Mouse (Mus musculus) naive thymus-derived CD4-positive, alpha-beta T cell, adult 5 months (primary cell): ENCODE results near the gene Abat. TPM values are rescaled to one million over a fixed set of nuclear protein-coding genes. Genes with fewer than 3 reads are reported as not detected.

Experiments used
- polyA plus RNA-seq: library from polyadenylated mRNA; unstranded; fragments of 100-300 nt; shearing (Covaris generic); gene quantifications from one replicate; pipeline ENCODE4 v1.2.1, GENCODE M21; 2017

Gene Abat
- polyA plus RNA-seq = 0.30 TPM

DNA sequence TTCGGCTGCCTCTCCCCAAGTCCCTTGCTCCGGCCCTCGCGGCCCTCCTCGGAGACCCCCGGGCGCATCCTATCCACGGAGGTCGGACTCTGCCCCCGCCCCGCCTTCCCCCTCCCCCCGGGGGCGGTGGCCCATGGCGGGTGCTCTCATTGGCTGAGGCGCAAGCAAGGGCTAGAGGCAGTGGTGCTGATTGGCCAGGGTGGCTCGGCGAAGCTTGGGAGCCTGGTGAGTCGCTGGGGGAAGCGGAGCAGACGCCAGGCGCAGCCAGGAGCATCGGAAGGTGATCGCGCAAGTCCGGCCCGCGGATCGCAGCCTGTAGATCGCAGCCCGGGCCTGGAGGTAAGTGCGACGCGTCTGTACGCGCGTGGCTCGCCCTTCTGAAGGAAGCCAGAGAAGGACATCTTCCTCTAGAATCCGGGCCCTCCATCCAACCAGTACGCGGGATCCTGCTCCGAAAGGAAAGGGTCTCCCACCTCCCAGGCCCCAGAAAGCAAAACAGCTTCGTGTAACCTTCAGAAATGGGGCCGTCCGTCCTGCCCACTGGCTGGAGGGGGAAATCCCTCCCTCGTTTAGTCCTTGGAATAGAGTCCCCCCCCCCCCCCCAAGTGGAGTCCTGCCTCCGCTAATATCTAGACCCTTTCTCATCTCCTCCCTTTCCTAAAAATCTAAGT, at the start of gene Abat:
TSS of gene Abat (plus strand) at position 194 of the 671 bp plus-strand sequence.

DNA sequence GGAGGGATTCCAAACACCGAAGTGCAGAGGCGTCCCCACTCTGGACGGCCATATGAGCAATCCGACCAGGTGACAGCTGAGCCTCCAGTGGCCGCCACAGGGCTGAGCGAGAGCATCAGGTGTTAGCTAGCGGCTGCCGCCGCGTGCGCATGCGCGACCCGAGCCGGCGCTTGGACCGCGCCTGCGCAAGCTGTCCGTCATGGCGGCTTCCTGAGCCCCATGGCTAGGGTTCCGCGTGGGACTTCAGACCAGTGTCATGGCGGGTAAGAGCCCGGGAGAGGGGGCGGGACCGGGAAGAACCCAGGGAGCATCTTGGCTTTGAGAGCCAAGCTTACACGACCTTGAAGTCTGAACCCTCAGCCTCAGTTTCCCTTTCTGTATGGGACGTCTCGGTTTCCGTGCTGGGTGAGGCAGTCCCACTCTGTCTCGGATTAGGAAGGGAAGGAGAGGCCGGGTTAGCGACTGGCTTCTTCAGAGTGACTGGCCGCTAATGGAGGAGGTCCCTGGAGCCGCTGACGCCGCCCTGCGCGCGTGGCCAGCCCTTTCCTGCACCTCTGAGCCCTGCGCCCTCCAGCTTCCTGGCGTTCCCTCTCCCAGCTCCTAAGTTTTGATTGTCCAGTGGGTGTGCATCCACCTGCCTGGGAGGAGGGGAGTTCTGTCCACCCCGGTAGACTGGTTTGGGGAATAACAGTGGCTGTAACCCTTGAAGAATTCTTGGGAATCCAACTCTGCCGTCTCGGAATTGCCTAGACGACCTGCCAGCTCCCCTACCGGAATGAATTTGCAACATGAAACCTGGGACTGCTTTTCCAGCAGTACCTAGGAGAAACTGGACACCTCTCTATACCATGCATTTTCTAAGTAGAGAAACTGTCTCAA, 42.4 kb upstream of the Abat start, which contains the start of gene Mettl22:
TSS of gene Mettl22 (plus strand) at position 186 of the 879 bp plus-strand sequence.

DNA sequence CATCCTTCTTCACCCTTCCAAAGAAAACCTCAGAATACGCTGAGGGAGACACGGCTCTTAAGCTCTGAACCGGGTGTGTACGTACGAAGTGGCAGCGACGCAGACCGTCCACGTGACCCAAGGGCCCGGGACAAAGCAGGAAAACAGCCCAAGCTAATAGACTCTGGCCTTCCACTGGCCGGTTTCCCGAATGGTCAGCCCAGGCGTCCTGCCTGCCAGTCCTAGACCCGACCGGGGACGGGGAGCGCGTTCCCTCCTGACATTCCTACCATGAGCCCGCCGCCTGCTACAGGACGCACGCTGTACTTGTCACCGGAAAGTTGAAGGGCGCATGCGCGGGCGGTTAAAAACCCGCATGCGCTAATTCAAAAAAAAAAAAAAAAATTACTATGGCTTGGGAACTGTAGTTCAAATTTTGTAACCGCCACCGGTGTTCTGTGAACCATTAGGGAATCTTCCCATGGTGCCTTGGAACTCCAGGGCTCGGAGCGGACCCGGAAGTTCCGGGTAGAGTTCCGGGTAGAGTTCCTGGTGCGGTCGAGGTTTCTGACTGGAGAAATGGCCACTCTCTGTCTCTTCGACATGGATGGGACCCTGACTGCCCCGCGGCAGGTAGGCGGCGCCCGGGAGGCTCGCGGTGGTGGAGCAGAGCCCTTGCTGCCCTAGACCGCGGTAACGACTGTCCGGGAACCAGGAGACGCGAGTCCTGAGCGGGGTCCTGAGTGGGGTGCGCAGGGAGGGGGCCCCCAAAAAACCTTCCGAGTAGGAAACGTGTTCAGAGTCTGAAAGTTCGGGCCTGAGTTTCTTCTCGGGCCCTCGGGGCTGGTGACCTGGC, 124.2 kb downstream of the Abat start, which contains the start of the genes Pmm2 and Tmem186:
TSS of gene Pmm2 (plus strand) at position 458 of the 835 bp plus-strand sequence.
TSS of gene Tmem186 (minus strand) at position 496 of the 835 bp plus-strand sequence.

Other genes starting within 250 kb of the Abat start
- not detected for gene Tmem114, start 88.3 kb upstream of the Abat start, polyA plus RNA-seq
- gene Mettl22, start 42.6 kb upstream of the Abat start, polyA plus RNA-seq = 23.2 TPM
- gene Pmm2, start 124.2 kb downstream of the Abat start, polyA plus RNA-seq = 84.2 TPM
- gene Tmem186, start 124.3 kb downstream of the Abat start, polyA plus RNA-seq = 17.2 TPM
- gene Carhsp1, start 158.7 kb downstream of the Abat start, polyA plus RNA-seq = 14.3 TPM
- gene Gm5767, start 167.3 kb downstream of the Abat start, polyA plus RNA-seq = not detected